Mouse (Mus musculus): Measurements from ENCODE around the gene 4921507P07Rik. TPM values are rescaled to one million over a fixed set of nuclear protein-coding genes. Genes with fewer than 3 reads are reported as not detected.
"Not testable (repeated sequence)": the region's sequence is repeated elsewhere in the genome, so short reads cannot be mapped to it uniquely, and the experiment has no call there.

4921507P07Rik gene
- total RNA-seq, 2 experiments from 2014 or later = 2.1 TPM; not detected in 1

- no peak for ATAC-seq (replicated peaks; ENCODE audit: low FRiP score, poor library complexity, severe bottlenecking)
These were observed 34.0 kb downstream of the 4921507P07Rik start for GRCm38 (mm10) chr6:50562421-50562820.

GRCm38 (mm10) chr6:50560776-50561175 is 35.7 kb downstream of the 4921507P07Rik start:
- ATAC-seq (replicated peaks; ENCODE audit: low FRiP score, poor library complexity, severe bottlenecking) = no peak

GRCm38 (mm10) chr6:50558877-50559276 is 37.6 kb downstream of the 4921507P07Rik start:
- no peak for ATAC-seq (replicated peaks; ENCODE audit: low FRiP score, poor library complexity, severe bottlenecking)

- ATAC-seq (replicated peaks; ENCODE audit: low FRiP score, poor library complexity, severe bottlenecking) = no peak
These were observed 38.9 kb downstream of the 4921507P07Rik start for GRCm38 (mm10) chr6:50557566-50557965.

GRCm38 (mm10) chr6:50554223-50554622 is 42.2 kb downstream of the 4921507P07Rik start:
- not testable (repeated sequence) for ATAC-seq (replicated peaks; ENCODE audit: low FRiP score, poor library complexity, severe bottlenecking)

- no peak for ATAC-seq (replicated peaks; ENCODE audit: low FRiP score, poor library complexity, severe bottlenecking)
These were observed 43.4 kb downstream of the 4921507P07Rik start for GRCm38 (mm10) chr6:50552881-50553518.

GRCm38 (mm10) chr6:50549791-50550190 is 46.6 kb downstream of the 4921507P07Rik start:
- no peak for ATAC-seq (replicated peaks; ENCODE audit: low FRiP score, poor library complexity, severe bottlenecking)

GRCm38 (mm10) chr6:50549051-50549450 is 47.4 kb downstream of the 4921507P07Rik start:
- no peak for ATAC-seq (replicated peaks; ENCODE audit: low FRiP score, poor library complexity, severe bottlenecking)

GRCm38 (mm10) chr6:50545412-50546043 is 50.9 kb downstream of the 4921507P07Rik start:
- ATAC-seq (replicated peaks; ENCODE audit: low FRiP score, poor library complexity, severe bottlenecking) = no peak

GRCm38 (mm10) chr6:50542535-50542934 is 53.9 kb downstream of the 4921507P07Rik start:
- no peak for ATAC-seq (replicated peaks; ENCODE audit: low FRiP score, poor library complexity, severe bottlenecking)

GRCm38 (mm10) chr6:50539641-50540040 is 56.8 kb downstream of the 4921507P07Rik start:
- no peak for ATAC-seq (replicated peaks; ENCODE audit: low FRiP score, poor library complexity, severe bottlenecking)

GRCm38 (mm10) chr6:50536461-50536892 is 60.0 kb downstream of the 4921507P07Rik start:
- ATAC-seq (replicated peaks; ENCODE audit: low FRiP score, poor library complexity, severe bottlenecking) = peak; percentile 60; the same call in 1 of the 2 replicates

- ATAC-seq (replicated peaks; ENCODE audit: low FRiP score, poor library complexity, severe bottlenecking) = no peak
These were observed 61.1 kb downstream of the 4921507P07Rik start for GRCm38 (mm10) chr6:50535346-50535745.

GRCm38 (mm10) chr6:50531920-50532319 is 64.5 kb downstream of the 4921507P07Rik start:
- no peak for ATAC-seq (replicated peaks; ENCODE audit: low FRiP score, poor library complexity, severe bottlenecking)

GRCm38 (mm10) chr6:50531003-50531402 is 65.4 kb downstream of the 4921507P07Rik start:
- ATAC-seq (replicated peaks; ENCODE audit: low FRiP score, poor library complexity, severe bottlenecking) = no peak

- no peak for ATAC-seq (replicated peaks; ENCODE audit: low FRiP score, poor library complexity, severe bottlenecking)
These were observed 67.2 kb downstream of the 4921507P07Rik start for GRCm38 (mm10) chr6:50529194-50529593.

GRCm38 (mm10) chr6:50527416-50527815 is 69.0 kb downstream of the 4921507P07Rik start:
- ATAC-seq (replicated peaks; ENCODE audit: low FRiP score, poor library complexity, severe bottlenecking) = no peak

GRCm38 (mm10) chr6:50526597-50527024 is 69.8 kb downstream of the 4921507P07Rik start:
- ATAC-seq (replicated peaks; ENCODE audit: low FRiP score, poor library complexity, severe bottlenecking) = peak; percentile 79

GRCm38 (mm10) chr6:50525846-50526245 is 70.6 kb downstream of the 4921507P07Rik start:
- ATAC-seq (replicated peaks; ENCODE audit: low FRiP score, poor library complexity, severe bottlenecking) = no peak

- no peak for ATAC-seq (replicated peaks; ENCODE audit: low FRiP score, poor library complexity, severe bottlenecking)
These were observed 72.1 kb downstream of the 4921507P07Rik start for GRCm38 (mm10) chr6:50524261-50524896.
